Mouse (Mus musculus) neural tube, embryonic 11.5 days (tissue): ENCODE measurements around the gene Fam187b. TPM values are rescaled to one million over a fixed set of nuclear protein-coding genes. Genes with fewer than 3 reads are reported as not detected.
"Not testable (repeated sequence)": the region's sequence is repeated elsewhere in the genome, so short reads cannot be mapped to it uniquely, and the experiment has no call there.

ENCODE experiments used
- ATAC-seq: fragments of 200-750 bp; cut with Nextera tagmentation; 2 replicates; pipeline ENCODE4 v1.8.0; 2017; ENCODE audit warnings: moderate number of reproducible peaks, mild to moderate bottlenecking, moderate TSS enrichment, moderate library complexity; ENCODE audit not compliant: insufficient read depth, low FRiP score, low TSS enrichment
- DNase-seq: peaks from one replicate; pipeline ENCODE4 v3.0.0-alpha.2; 2015; ENCODE audit warnings: low spot score
- H3K27ac ChIP-seq: fragments of 300-500 bp; sonication (generic); 2 replicates; pipeline ENCODE4 v1.5.1; 2014; ENCODE audit warnings: low read depth, mild to moderate bottlenecking, low read length
- H3K27me3 ChIP-seq: fragments of 300-500 bp; sonication (generic); 2 replicates; pipeline ENCODE4 v1.6.1; 2014; ENCODE audit warnings: mild to moderate bottlenecking, low read length, mixed read lengths; ENCODE audit not compliant: control insufficient read depth, insufficient read depth
- H3K36me3 ChIP-seq: fragments of 300-500 bp; sonication (generic); 2 replicates; pipeline ENCODE4 v1.6.1; 2014; ENCODE audit warnings: mild to moderate bottlenecking, low read length, moderate library complexity, mixed read lengths; ENCODE audit not compliant: control insufficient read depth, insufficient read depth
- H3K4me1 ChIP-seq: fragments of 300-500 bp; sonication (generic); 2 replicates; pipeline ENCODE4 v1.6.1; 2014; ENCODE audit warnings: low read length, mixed read lengths; ENCODE audit not compliant: control insufficient read depth, insufficient read depth
- H3K4me2 ChIP-seq: fragments of 300-500 bp; sonication (generic); 2 replicates; pipeline ENCODE4 v1.6.1; 2014; ENCODE audit warnings: low read depth, mild to moderate bottlenecking, moderate library complexity
- H3K4me3 ChIP-seq: fragments of 300-500 bp; sonication (generic); 2 replicates; pipeline ENCODE4 v1.5.1; 2014; ENCODE audit warnings: low read depth, low read length
- H3K9ac ChIP-seq: fragments of 300-500 bp; sonication (generic); 2 replicates; pipeline ENCODE4 v1.6.1; 2014; ENCODE audit warnings: mild to moderate bottlenecking, low read length
- H3K9me3 ChIP-seq: fragments of 300-500 bp; sonication (generic); 2 replicates; pipeline ENCODE4 v1.6.1; 2016; ENCODE audit warnings: low read length; ENCODE audit not compliant: control insufficient read depth
- WGBS: fragments of 180-500 bp; shearing (Covaris S2); extraction: QIAGEN DNeasy Blood & Tissue Kit; methylation state at CpG from one replicate; pipeline ENCODE4 v1.1.7; 2014; 5-methylcytosine and 5-hydroxymethylcytosine counted together
- polyA plus RNA-seq: library from polyadenylated mRNA; unstranded; fragments of >200 nt; fragmentation: Nextera tagmentation; extraction: Ambion mirVana; gene quantifications from 2 replicates; pipeline ENCODE4 v1.2.1, GENCODE M21; 2014

Fam187b gene
- polyA plus RNA-seq, 1 experiment from 2014 or later, result 0.32 TPM

DNA sequence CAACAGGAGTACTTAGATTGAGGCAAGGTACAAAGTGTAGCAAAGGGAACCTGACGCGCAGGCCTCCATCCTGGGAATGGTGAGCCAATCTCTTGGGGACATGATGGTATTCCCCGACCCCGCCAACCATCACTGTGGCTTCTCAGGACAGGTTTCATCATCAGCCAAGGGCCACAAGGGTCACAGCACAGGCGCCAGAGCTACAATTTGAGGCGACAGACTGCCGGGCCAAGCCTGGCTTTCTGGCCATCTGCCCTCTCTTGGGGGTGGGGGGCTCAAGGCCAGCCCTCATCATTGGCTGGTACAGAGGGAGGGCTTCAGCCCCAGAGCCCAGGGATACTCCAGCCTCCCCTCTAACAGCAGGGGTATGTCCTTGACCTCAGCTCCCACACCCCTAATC, 28.1 kb upstream of the Fam187b start:
- H3K4me3 ChIP-seq, H3K36me3 ChIP-seq, H3K9me3 ChIP-seq, H3K4me1 ChIP-seq, H3K9ac ChIP-seq, DNase-seq, ATAC-seq, H3K4me2 ChIP-seq, H3K27me3 ChIP-seq, H3K27ac ChIP-seq: not testable (repeated sequence)
- 94% methylated on average over 7 of the region's 7 CpGs for WGBS

DNA sequence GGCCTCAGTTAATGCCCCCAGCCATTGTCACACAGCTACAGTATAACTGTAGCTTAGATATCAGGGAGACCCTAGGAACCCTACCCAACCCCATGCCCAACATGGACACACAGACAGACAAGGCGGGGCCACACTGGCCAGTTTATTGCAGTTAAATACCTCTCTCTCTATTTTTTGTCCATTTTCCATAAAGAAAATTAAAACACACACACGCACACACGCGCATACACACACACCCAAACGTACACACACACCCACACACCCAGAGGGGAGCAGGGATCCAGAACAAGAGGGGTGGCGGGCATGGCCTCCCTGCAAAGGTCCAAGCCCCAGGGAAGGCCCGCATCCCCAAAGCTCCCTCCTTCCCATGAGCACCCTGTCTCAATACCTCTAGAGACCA, 27.7 kb upstream of the Fam187b start:
- no peak for DNase-seq
- 90% methylated on average over 7 of the region's 7 CpGs for WGBS
- ATAC-seq, result no peak

DNA sequence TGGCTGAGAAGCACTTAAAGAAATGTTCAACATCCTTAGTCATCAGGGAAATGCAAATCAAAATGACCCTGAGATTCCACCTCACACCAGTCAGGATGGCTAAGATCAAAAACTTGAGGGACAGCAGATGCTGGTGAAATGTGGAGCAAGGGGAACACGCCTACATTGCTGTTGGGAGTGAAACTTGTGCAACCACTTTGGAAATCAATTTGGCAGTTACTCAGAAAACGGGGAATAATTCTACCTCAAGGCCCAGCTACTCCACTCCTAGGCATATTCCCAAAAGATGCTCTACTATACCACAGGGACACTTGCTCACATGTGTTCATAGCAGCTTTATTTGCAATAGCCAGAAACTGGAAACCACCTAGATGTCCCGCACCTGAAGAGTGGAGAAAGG, 23.7 kb upstream of the Fam187b start:
- H3K27me3 ChIP-seq, H3K4me3 ChIP-seq, H3K4me1 ChIP-seq, H3K9me3 ChIP-seq, ATAC-seq, H3K9ac ChIP-seq, H3K27ac ChIP-seq, H3K4me2 ChIP-seq, DNase-seq: not testable (repeated sequence)
- peaks cover 15% of the 10 kb centered on the region for H3K36me3 ChIP-seq
- WGBS, result 91% methylated on average over 3 of the region's 3 CpGs

More for the DNA sequence above, 27.7 kb upstream of the Fam187b start:
- Histone ChIP-seq H3K9me3 (no peaks in the 10 kb centered on the region), H3K9ac (no peak overlapping the region), H3K4me2 (no peak overlapping the region), H3K27me3 (no peaks in the 10 kb centered on the region), H3K4me1 (no peaks in the 10 kb centered on the region), H3K36me3 (peaks cover 3% of the 10 kb centered on the region; the same call in 1 of the 2 replicates), H3K27ac (no peak overlapping the region), H3K4me3 (no peak overlapping the region)

DNA sequence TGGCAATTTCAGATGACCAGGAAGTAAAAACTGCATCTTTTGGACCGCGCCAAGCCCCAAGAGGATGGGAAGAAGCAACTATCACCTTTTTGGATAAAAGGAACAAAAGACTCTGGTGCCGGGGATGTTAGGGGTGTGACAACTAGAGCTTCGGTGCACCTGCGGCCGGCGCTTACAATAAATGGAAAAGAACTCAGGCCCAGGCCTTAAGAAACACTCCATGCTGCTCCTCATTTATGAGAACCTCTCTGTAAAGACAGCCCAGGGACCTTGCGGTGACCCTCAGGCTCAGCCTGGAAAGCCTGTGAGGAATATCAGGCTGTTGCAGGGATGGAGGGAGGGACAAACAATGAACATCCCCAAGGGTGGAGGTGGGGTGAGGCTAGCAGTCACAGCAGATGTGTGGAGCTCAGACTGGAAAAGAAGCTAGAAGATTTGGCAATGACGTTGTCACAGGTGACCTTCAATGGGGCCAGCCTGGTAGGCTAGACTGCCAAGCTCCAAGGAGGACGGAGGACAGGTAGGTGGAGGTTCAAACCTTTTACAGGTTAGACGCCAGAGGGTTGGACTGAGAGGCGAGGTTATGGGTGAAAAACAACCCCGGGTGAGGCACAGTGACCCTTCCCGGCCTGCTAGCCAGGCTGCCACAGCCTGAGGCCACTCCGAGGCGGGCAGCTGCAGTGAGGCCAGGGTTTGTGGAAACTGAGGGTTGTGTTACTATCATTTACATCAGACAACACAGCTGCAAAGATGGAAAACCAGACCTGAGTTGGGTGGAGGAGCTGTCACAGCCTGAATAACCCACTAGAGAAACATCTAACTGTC, 20.9 kb upstream of the Fam187b start:
- WGBS, result 95% methylated on average over 16 of the region's 16 CpGs
- ATAC-seq, result no peak
- Histone ChIP-seq H3K4me3 (no peak overlapping the region), H3K9me3 (no peaks in the 10 kb centered on the region), H3K4me2 (no peak overlapping the region), H3K4me1 (peaks cover 4% of the 10 kb centered on the region; the same call in 1 of the 2 replicates), H3K27me3 (no peaks in the 10 kb centered on the region), H3K36me3 (peaks cover 15% of the 10 kb centered on the region), H3K9ac (no peak overlapping the region), H3K27ac (no peak overlapping the region)
- DNase-seq, result no peak

DNA sequence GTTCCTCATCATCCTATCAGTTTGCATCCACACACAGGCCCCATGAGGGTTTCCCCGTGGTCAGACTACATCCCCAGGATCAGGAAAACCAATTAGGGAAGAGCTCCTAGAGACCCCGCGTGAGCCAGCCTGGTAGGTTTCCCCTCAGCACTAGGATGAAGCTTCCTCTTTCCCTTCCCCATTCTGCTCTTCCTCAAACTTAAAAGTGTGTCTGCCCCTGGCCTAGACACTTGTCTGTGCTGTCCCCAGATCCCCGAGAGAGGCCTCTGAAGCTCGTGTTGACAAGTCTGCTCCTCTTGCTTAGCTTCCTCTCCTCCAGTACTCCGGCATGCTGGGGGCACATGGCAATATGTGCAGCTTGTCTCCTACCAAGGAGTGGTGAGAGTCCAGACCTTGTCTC, 20.1 kb upstream of the Fam187b start:
- H3K27ac ChIP-seq, result no peak overlapping the region
- H3K4me3 ChIP-seq, result no peak overlapping the region
- peaks cover 15% of the 10 kb centered on the region for H3K36me3 ChIP-seq
- no peak overlapping the region for H3K4me2 ChIP-seq
- peaks cover 11% of the 10 kb centered on the region; the same call in 1 of the 2 replicates for H3K4me1 ChIP-seq
- WGBS, result 94% methylated on average over 6 of the region's 6 CpGs
- no peak overlapping the region for H3K9ac ChIP-seq
- ATAC-seq (no peak), DNase-seq (no peak)
- no peaks in the 10 kb centered on the region for H3K27me3 ChIP-seq
- H3K9me3 ChIP-seq, result no peaks in the 10 kb centered on the region

DNA sequence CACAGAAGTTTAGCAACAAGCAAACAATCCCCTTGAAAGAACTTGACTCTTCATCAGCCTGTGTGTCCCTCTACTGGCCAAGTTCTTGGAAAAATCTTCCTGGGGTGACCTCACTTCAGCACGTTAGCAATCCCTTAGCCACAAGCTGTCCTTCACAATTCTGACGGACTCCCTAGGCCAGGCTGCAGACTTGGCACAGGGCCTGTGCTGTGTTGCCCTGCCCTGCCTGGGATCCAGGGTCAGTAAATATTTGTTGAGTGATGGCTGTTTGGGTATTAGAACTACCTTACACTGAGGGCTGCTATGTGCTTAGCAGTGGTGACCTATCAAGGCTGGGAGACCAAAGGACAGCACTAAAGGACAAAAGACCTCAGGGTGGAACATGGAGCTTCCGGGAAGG, 19.6 kb upstream of the Fam187b start:
- Histone ChIP-seq H3K36me3 (peaks cover 15% of the 10 kb centered on the region), H3K27ac (no peak overlapping the region), H3K4me3 (no peak overlapping the region), H3K9ac (no peak overlapping the region), H3K4me1 (peaks cover 12% of the 10 kb centered on the region; the same call in 1 of the 2 replicates), H3K4me2 (no peak overlapping the region), H3K9me3 (no peaks in the 10 kb centered on the region), H3K27me3 (no peaks in the 10 kb centered on the region)
- ATAC-seq, result no peak
- 86% methylated on average over 3 of the region's 3 CpGs for WGBS
- DNase-seq, result no peak

DNA sequence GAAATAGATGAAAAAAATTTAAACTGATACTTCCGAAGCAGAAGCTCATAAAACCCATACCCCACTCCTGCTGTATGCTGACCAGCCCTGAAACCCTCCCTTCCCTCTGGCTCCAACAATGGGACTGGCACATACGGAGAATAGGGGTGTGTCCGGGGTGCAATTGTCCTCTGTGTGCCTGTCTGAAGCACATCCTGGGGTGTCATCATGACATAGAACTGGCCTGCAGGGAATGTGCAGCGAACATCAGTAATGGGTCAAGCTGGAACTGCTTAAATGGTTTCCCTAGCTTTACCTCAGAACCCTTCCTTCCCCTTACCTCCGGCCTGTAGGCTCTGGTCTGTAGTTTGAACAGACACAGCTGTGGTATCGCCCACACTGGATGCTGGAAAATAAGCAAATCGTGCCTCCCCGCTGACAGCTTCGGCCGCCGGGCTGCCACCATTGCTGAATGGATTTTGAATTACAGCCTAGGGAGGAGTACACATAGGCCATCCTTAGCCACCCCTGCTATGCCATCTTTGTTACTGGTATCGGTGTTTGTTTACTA, 18.5 kb upstream of the Fam187b start:
- Histone ChIP-seq H3K9ac (no peak overlapping the region), H3K36me3 (peaks cover 13% of the 10 kb centered on the region), H3K4me1 (peaks cover 12% of the 10 kb centered on the region; the same call in 1 of the 2 replicates), H3K4me3 (peak overlapping the region; percentile 99), H3K27ac (no peak overlapping the region), H3K9me3 (no peaks in the 10 kb centered on the region), H3K4me2 (peak overlapping the region; percentile 72), H3K27me3 (no peaks in the 10 kb centered on the region)
- WGBS, result 85% methylated on average over 12 of the region's 12 CpGs
- DNase-seq (no peak), ATAC-seq (no peak)

DNA sequence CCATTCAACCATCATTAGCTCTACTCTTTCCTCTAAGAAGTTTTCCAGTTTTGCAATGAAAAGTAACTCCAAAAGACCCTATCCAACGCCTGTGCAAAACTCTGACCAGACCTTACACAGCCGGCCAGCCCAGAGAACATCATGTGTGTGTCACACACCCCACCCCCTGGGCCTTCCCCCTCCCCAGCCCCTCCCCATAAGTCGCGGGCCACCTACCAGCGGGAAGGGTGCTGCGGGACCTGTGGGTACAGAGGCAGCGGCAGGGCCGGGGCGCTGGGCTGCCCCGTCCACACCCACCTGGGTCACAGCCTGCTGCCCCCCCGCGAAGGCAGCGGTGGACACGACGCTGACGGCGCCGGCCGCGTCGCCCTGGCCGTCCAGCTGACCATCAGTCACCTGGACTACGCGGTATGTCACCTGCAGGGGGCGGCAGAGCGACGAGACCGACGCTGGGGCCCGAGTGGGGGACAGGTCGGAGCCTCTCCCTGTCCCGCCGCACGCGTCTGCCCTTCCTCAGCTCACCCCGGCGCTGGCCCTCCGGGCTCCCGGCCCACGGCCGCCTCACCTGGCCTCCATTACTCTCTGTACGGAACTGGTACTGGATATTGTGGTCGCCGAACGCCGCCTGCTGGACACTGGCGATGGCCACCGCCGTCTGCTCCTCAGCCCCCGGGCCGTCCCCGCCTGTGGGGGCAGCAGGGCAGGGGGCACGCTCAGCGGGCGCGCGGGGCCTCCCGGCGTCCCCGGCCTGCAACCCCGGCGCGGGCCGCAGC, 17.8 kb upstream of the Fam187b start:
- peak overlapping the region; percentile 72 for H3K4me2 ChIP-seq

More for the DNA sequence above, 17.8 kb upstream of the Fam187b start:
- ATAC-seq (peak; percentile 79), DNase-seq (peak; percentile 90)
- peaks cover 13% of the 10 kb centered on the region for H3K36me3 ChIP-seq
- H3K27ac ChIP-seq, result peak overlapping the region; percentile 97
- WGBS, result under 1% methylated on average over 51 of the region's 64 CpGs
- H3K9ac ChIP-seq, result peak overlapping the region; percentile 93
- peaks cover 12% of the 10 kb centered on the region; the same call in 1 of the 2 replicates for H3K4me1 ChIP-seq
- peak overlapping the region; percentile 99 for H3K4me3 ChIP-seq
- H3K27me3 ChIP-seq, result no peaks in the 10 kb centered on the region
- H3K9me3 ChIP-seq, result no peaks in the 10 kb centered on the region
